In the genomic region with DNA sequence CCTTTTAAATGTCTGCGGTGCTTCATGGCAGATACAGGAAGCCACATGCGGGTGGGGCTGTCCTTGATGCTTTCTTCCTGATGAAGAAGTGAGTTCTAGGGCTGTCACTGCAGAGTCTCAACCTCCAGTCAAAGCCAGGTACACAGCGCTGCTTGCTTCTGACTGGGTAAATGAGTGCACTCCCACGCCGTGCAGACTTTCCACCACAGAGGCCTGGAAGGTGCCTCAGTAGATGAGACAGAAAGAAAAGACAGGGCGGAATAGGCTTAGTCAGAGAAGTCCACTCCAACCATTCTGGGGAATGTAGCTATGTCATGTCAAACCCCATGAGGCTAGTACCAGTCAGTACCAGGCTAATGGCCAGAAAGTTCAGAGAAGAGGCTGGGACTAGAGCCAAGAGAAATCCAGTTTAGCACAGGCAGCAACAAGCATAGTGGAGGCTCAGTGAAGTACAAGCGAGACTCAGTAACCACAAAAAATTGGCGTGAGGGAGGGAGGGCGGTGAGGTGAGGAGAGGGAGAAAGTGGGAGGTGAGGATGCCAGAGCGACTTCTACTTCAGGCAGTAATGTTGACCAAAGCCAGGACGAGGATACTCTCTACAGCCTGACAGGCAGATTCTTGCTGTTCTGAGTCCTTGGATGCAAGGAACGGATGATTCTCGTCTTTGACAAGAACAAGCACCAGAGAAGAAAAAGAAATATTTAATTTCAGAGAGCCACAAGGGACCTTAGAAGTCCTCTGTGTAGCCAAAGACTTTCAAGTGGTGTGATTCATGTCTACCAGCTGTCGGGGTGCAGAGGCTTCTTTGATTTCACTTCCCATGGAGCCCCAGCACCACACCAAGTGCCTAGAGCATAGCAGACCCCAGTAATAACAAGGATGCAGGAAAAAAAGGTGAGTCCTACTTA, we compare ENCODE assay signal across 10 mouse cellular contexts.
DNase-seq lines count a peak whose midpoint lies in the region; ATAC-seq and TF ChIP-seq lines count a peak whose summit lies in the region.
"Had no signal": no experiment of that assay in that cellular context is flagged by ENCODE, and none has a peak within 500 bp of the region (broad histone marks: within the 10 kb centered on the region; RNA-seq: fewer than 3 reads in every experiment).

No protein-coding gene starts in this region.

- peak; percentile 55 to 56 for DNase-seq in cerebellum, postnatal 14 days
- DNase-seq in liver, adult 2 months (ENCODE audit: extremely low read depth, low read depth, low spot score): peak; percentile 58
- DNase-seq in liver, postnatal 0 days: no peak
- DNase-seq in limb, embryonic 14.5 days (ENCODE audit: low spot score): peak; percentile 50
- peak; percentile 66 for DNase-seq in thymus, postnatal 0 days (ENCODE audit: low spot score)
- no peak for DNase-seq in frontal cortex, postnatal 14 days (ENCODE audit: low spot score in 2 of 2)

- no peak for TF ChIP-seq EP300 in liver, postnatal 0 days (IDR thresholded peaks at IDR 0.05; ENCODE audit: low read depth)

- no peaks in the 10 kb centered on the region for H3K9me3 ChIP-seq in liver, postnatal 0 days (ENCODE audit: low read length)
- H3K9me3 ChIP-seq in limb, embryonic 14.5 days (ENCODE audit: control insufficient read depth, low read length): no peaks in the 10 kb centered on the region
- H3K9me3 ChIP-seq: embryonic facial prominence, embryonic 13.5 days had no signal

- no peak overlapping the region for H3K4me3 ChIP-seq in liver, adult 2 months (ENCODE audit: insufficient read depth, low read depth, low read length)
- no peak overlapping the region for H3K4me3 ChIP-seq in liver, postnatal 0 days (ENCODE audit: low read depth, low read length)
- no peak overlapping the region for H3K4me3 ChIP-seq in limb, embryonic 14.5 days (replicated peaks; ENCODE audit: low read length)
- H3K4me3 ChIP-seq: embryonic facial prominence, embryonic 13.5 days had no signal

- no peak for ATAC-seq in cerebellum, adult (ENCODE audit: insufficient number of reproducible peaks, low FRiP score, low TSS enrichment)
- ATAC-seq in liver, postnatal 0 days: no peak
- peak; percentile 59 for ATAC-seq in granulocyte monocyte progenitor cell, adult 5-6 weeks (replicated peaks; ENCODE audit: poor library complexity, severe bottlenecking)
- ATAC-seq in limb, embryonic 14.5 days (ENCODE audit: low FRiP score, low read depth): 0 out of 2 replicates have a peak, but pooled peaks have one; percentile 37

- no peak for TF ChIP-seq POLR2A in liver, adult 2 months (IDR thresholded peaks at IDR 0.05; ENCODE audit: extremely low read depth, insufficient read depth, low read length)
- TF ChIP-seq POLR2A in limb, embryonic 14.5 days (IDR thresholded peaks at IDR 0.05; ENCODE audit: borderline replicate concordance, extremely low read depth, insufficient read depth, insufficient read length): no peak

- H3K4me2 ChIP-seq in liver, postnatal 0 days (ENCODE audit: low read depth, low read length): no peak overlapping the region
- H3K4me2 ChIP-seq in limb, embryonic 14.5 days (replicated peaks; ENCODE audit: low read depth, low read length, severe bottlenecking): no peak overlapping the region
- H3K4me2 ChIP-seq: embryonic facial prominence, embryonic 13.5 days had no signal

- H3K27me3 ChIP-seq in liver, adult 2 months (ENCODE audit: control insufficient read depth, insufficient read depth, low read length): no peaks in the 10 kb centered on the region
- H3K27me3 ChIP-seq in liver, postnatal 0 days (ENCODE audit: insufficient read depth, low read length): no peaks in the 10 kb centered on the region
- no peaks in the 10 kb centered on the region for H3K27me3 ChIP-seq in limb, embryonic 14.5 days (ENCODE audit: control insufficient read depth, insufficient read depth, low read length)
- H3K27me3 ChIP-seq: embryonic facial prominence, embryonic 13.5 days had no signal

- no peaks in the 10 kb centered on the region; the same call in 1 of the 2 replicates for H3K4me1 ChIP-seq in liver, adult 2 months (ENCODE audit: control insufficient read depth, insufficient read depth, low read length)
- no peaks in the 10 kb centered on the region; the same call in 1 of the 2 replicates for H3K4me1 ChIP-seq in liver, postnatal 0 days (ENCODE audit: insufficient read depth)
- H3K4me1 ChIP-seq in limb, embryonic 14.5 days (ENCODE audit: control insufficient read depth, insufficient read depth, low read length): peaks cover 3% of the 10 kb centered on the region; the same call in 1 of the 2 replicates

- no peak overlapping the region for H3K27ac ChIP-seq in liver, adult 2 months (replicated peaks; ENCODE audit: insufficient read depth, low read depth, low read length)
- H3K27ac ChIP-seq in liver, postnatal 0 days (ENCODE audit: low read depth): no peak overlapping the region
- no peak overlapping the region for H3K27ac ChIP-seq in limb, embryonic 14.5 days (replicated peaks; ENCODE audit: low read depth, low read length)
- H3K27ac ChIP-seq: embryonic facial prominence, embryonic 13.5 days; macrophage had no signal

- no peaks in the 10 kb centered on the region for H3K79me2 ChIP-seq in liver, adult 2 months (ENCODE audit: control insufficient read depth, insufficient read depth, low read length)

- no peak for TF ChIP-seq CTCF in liver, adult 2 months (IDR thresholded peaks at IDR 0.05; ENCODE audit: low read depth, low read length)
- no peak for TF ChIP-seq CTCF in liver, postnatal 0 days (IDR thresholded peaks at IDR 0.05; ENCODE audit: low read depth)

- H3K9ac ChIP-seq in liver, adult 2 months (ENCODE audit: low read depth, low read length): no peak overlapping the region
- H3K9ac ChIP-seq in liver, postnatal 0 days (replicated peaks): no peak overlapping the region
- H3K9ac ChIP-seq in limb, embryonic 14.5 days (ENCODE audit: low read depth, low read length, severe bottlenecking): no peak overlapping the region
- H3K9ac ChIP-seq: embryonic facial prominence, embryonic 13.5 days had no signal

- H3K36me3 ChIP-seq in liver, adult 2 months (ENCODE audit: control insufficient read depth, insufficient read depth, low read length): no peaks in the 10 kb centered on the region
- no peaks in the 10 kb centered on the region for H3K36me3 ChIP-seq in liver, postnatal 0 days (replicated peaks; ENCODE audit: insufficient read depth, low read length)
- no peaks in the 10 kb centered on the region for H3K36me3 ChIP-seq in limb, embryonic 14.5 days (ENCODE audit: control insufficient read depth, insufficient read depth, low read length)
- H3K36me3 ChIP-seq: embryonic facial prominence, embryonic 13.5 days had no signal

- 80% methylated on average over 14 of the region's 14 CpGs for WGBS in liver, adult 2 months
- WGBS in liver, postnatal 0 days (ENCODE audit: insufficient replicate concordance): 55% methylated on average over 14 of the region's 14 CpGs
- 75% methylated on average over 14 of the region's 14 CpGs for WGBS in limb, embryonic 14.5 days

Comparison
In these comparisons a context has a peak if more than half of its experiments do, and no peak if none do; other contexts are left out.
1. DNase-seq: peak in cerebellum, postnatal 14 days (2 of 2), liver, adult 2 months (single experiment), limb, embryonic 14.5 days (single experiment) and thymus, postnatal 0 days (single experiment); none in liver, postnatal 0 days (single experiment) and frontal cortex, postnatal 14 days (0 of 2).
2. ATAC-seq: peak in granulocyte monocyte progenitor cell, adult 5-6 weeks (single experiment) and limb, embryonic 14.5 days (single experiment); none in cerebellum, adult (single experiment) and liver, postnatal 0 days (single experiment).